Mouse (Mus musculus): ENCODE results near the gene Fam160a1. TPM values are rescaled to one million over a fixed set of nuclear protein-coding genes. Genes with fewer than 3 reads are reported as not detected.

The Fam160a1 gene
- polyA plus RNA-seq, 1 experiment from 2014 or later, result 0.16 TPM

DNA sequence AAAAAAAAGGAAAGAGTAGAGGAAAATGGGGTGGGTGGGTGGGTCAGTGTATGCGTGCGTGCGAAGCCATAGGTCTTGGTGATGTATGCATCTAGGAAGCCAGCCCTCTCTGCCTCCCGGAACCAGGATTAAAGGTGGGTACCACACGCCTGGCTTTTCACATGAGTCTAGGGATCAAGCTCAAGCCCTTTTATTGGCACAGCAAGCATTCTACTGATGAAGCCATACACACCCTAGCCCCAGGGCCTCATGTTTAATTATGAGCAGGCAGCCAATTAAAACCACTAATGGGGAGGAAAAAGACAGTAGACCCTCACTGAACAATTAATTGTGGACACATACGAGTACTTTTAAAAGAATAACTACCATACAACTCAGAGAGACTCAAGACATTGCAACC lies 37.1 kb upstream of the Fam160a1 start:
- no peaks in the 10 kb centered on the region for H3K27me3 ChIP-seq (ENCODE audit: control insufficient read depth, insufficient read depth, low read length)
- no peak overlapping the region for H3K4me3 ChIP-seq (ENCODE audit: low read depth, low read length)
- H3K4me2 ChIP-seq (ENCODE audit: low read depth, low read length), result no peak overlapping the region
- no peaks in the 10 kb centered on the region for H3K9me3 ChIP-seq (ENCODE audit: control insufficient read depth, low read length)
- no peak overlapping the region for H3K27ac ChIP-seq (ENCODE audit: low read depth, low read length)
- no peaks in the 10 kb centered on the region for H3K36me3 ChIP-seq (ENCODE audit: control insufficient read depth, insufficient read depth, low read length)
- H3K4me1 ChIP-seq (ENCODE audit: control insufficient read depth, insufficient read depth, low read length), result no peaks in the 10 kb centered on the region
- WGBS, result 79% methylated on average over 6 of the region's 6 CpGs
- no peak overlapping the region for H3K9ac ChIP-seq (replicated peaks; ENCODE audit: low read depth, low read length)
- no peak for ATAC-seq (ENCODE audit: low read depth)

- Histone ChIP-seq H3K27me3 (ENCODE audit: control insufficient read depth, insufficient read depth, low read length) (no peaks in the 10 kb centered on the region), H3K4me1 (ENCODE audit: control insufficient read depth, insufficient read depth, low read length) (no peaks in the 10 kb centered on the region), H3K9me3 (ENCODE audit: control insufficient read depth, low read length) (no peaks in the 10 kb centered on the region), H3K36me3 (ENCODE audit: control insufficient read depth, insufficient read depth, low read length) (no peaks in the 10 kb centered on the region), H3K4me2 (ENCODE audit: low read depth, low read length) (no peak overlapping the region), H3K27ac (ENCODE audit: low read depth, low read length) (no peak overlapping the region), H3K4me3 (ENCODE audit: low read depth, low read length) (no peak overlapping the region), H3K9ac (replicated peaks; ENCODE audit: low read depth, low read length) (no peak overlapping the region)
- WGBS, result 92% methylated on average over 4 of the region's 4 CpGs
- ATAC-seq (ENCODE audit: low read depth), result no peak
These were observed 36.6 kb upstream of the Fam160a1 start for GRCm38 (mm10) chr3:85853715-85854114.

GRCm38 (mm10) chr3:85850079-85850478 lies 33.0 kb upstream of the Fam160a1 start:
- no peaks in the 10 kb centered on the region for H3K36me3 ChIP-seq (ENCODE audit: control insufficient read depth, insufficient read depth, low read length)
- ATAC-seq (ENCODE audit: low read depth), result no peak
- no peak overlapping the region for H3K4me3 ChIP-seq (ENCODE audit: low read depth, low read length)
- 88% methylated on average over 1 of the region's 1 CpGs for WGBS
- H3K9ac ChIP-seq (replicated peaks; ENCODE audit: low read depth, low read length), result no peak overlapping the region
- no peak overlapping the region for H3K4me2 ChIP-seq (ENCODE audit: low read depth, low read length)
- H3K27ac ChIP-seq (ENCODE audit: low read depth, low read length), result no peak overlapping the region
- H3K9me3 ChIP-seq (ENCODE audit: control insufficient read depth, low read length), result no peaks in the 10 kb centered on the region
- H3K27me3 ChIP-seq (ENCODE audit: control insufficient read depth, insufficient read depth, low read length), result no peaks in the 10 kb centered on the region
- no peaks in the 10 kb centered on the region for H3K4me1 ChIP-seq (ENCODE audit: control insufficient read depth, insufficient read depth, low read length)

DNA sequence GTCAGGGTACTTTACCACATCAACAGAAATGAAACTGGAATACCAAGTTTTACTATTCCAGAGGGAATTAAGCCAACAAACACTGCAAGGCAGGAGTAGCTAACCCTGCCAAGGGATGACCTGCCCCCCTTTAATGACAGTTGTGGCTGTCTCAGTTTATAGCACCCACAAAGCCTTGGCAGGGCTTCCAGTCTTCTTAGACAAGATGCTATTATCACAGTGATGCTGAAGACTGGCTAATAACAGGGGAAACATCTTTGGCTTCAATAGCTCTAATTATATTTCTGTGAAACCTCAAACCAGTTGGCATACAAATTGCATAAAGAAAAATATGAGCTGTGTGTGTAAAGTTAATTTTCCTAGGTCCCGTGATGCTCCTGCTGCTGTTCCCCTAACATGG lies 29.2 kb upstream of the Fam160a1 start:
- Histone ChIP-seq H3K9ac (replicated peaks; ENCODE audit: low read depth, low read length) (no peak overlapping the region), H3K4me3 (ENCODE audit: low read depth, low read length) (no peak overlapping the region), H3K27me3 (ENCODE audit: control insufficient read depth, insufficient read depth, low read length) (no peaks in the 10 kb centered on the region), H3K27ac (ENCODE audit: low read depth, low read length) (no peak overlapping the region), H3K4me2 (ENCODE audit: low read depth, low read length) (no peak overlapping the region), H3K36me3 (ENCODE audit: control insufficient read depth, insufficient read depth, low read length) (no peaks in the 10 kb centered on the region), H3K4me1 (ENCODE audit: control insufficient read depth, insufficient read depth, low read length) (no peaks in the 10 kb centered on the region), H3K9me3 (ENCODE audit: control insufficient read depth, low read length) (no peaks in the 10 kb centered on the region)
- no peak for ATAC-seq (ENCODE audit: low read depth)
- 82% methylated on average over 1 of the region's 1 CpGs for WGBS

- H3K27ac ChIP-seq (ENCODE audit: low read depth, low read length), result no peak overlapping the region
- H3K9ac ChIP-seq (replicated peaks; ENCODE audit: low read depth, low read length), result no peak overlapping the region
- no peaks in the 10 kb centered on the region for H3K36me3 ChIP-seq (ENCODE audit: control insufficient read depth, insufficient read depth, low read length)
- no peaks in the 10 kb centered on the region for H3K4me1 ChIP-seq (ENCODE audit: control insufficient read depth, insufficient read depth, low read length)
- H3K4me3 ChIP-seq (ENCODE audit: low read depth, low read length), result no peak overlapping the region
- no peaks in the 10 kb centered on the region for H3K9me3 ChIP-seq (ENCODE audit: control insufficient read depth, low read length)
- no peak for ATAC-seq (ENCODE audit: low read depth)
- H3K27me3 ChIP-seq (ENCODE audit: control insufficient read depth, insufficient read depth, low read length), result no peaks in the 10 kb centered on the region
- H3K4me2 ChIP-seq (ENCODE audit: low read depth, low read length), result no peak overlapping the region
- 86% methylated on average over 6 of the region's 6 CpGs for WGBS
These were observed 28.2 kb upstream of the Fam160a1 start for GRCm38 (mm10) chr3:85845341-85845740.

- no peaks in the 10 kb centered on the region for H3K27me3 ChIP-seq (ENCODE audit: control insufficient read depth, insufficient read depth, low read length)
- no peak overlapping the region for H3K27ac ChIP-seq (ENCODE audit: low read depth, low read length)
- no peaks in the 10 kb centered on the region for H3K36me3 ChIP-seq (ENCODE audit: control insufficient read depth, insufficient read depth, low read length)
- no peaks in the 10 kb centered on the region for H3K9me3 ChIP-seq (ENCODE audit: control insufficient read depth, low read length)
- no peak overlapping the region for H3K4me3 ChIP-seq (ENCODE audit: low read depth, low read length)
- H3K4me2 ChIP-seq (ENCODE audit: low read depth, low read length), result no peak overlapping the region
- ATAC-seq (ENCODE audit: low read depth), result no peak
- no peaks in the 10 kb centered on the region for H3K4me1 ChIP-seq (ENCODE audit: control insufficient read depth, insufficient read depth, low read length)
- no peak overlapping the region for H3K9ac ChIP-seq (replicated peaks; ENCODE audit: low read depth, low read length)
These were observed 25.8 kb upstream of the Fam160a1 start for GRCm38 (mm10) chr3:85842881-85843218.

DNA sequence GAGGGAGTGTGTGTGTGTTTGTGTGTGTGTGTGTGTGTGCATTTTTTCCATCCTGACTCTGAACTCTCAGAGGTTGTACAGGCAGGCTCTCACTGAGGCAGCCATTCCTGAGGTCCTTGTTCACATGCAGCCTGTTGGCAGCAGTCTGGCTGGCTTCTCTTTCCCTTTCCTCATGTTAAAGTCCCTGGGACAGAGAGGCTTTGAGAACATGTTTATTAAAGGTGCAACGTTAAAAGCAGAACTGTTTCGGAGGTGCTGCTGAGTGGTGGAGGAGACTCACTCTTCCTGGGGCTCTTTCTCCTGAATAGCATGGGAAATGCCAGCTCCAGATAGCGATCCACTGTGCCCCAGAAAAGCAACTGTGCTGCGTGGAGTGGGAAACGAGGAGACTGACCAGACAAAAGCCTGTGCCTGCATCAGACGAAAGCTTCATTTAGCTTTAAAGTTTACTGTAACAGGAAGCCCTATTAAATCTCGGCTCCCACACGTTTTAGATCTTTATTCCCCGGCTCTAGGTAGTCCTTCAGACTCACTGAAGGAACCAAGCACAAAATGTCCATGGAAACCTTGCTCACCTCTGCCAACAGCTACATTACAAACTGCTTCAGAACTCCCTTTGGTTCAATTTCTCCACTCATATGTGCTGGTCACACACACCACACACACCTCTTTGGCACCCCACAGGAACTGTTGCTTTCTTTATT lies 25.2 kb upstream of the Fam160a1 start:
- no peak for ATAC-seq (ENCODE audit: low read depth)
- Histone ChIP-seq H3K4me3 (ENCODE audit: low read depth, low read length) (no peak overlapping the region), H3K9ac (replicated peaks; ENCODE audit: low read depth, low read length) (no peak overlapping the region), H3K27ac (ENCODE audit: low read depth, low read length) (0 out of 2 replicates have a peak overlapping the region, but pooled peaks have one; percentile 12), H3K4me1 (ENCODE audit: control insufficient read depth, insufficient read depth, low read length) (no peaks in the 10 kb centered on the region), H3K27me3 (ENCODE audit: control insufficient read depth, insufficient read depth, low read length) (no peaks in the 10 kb centered on the region), H3K4me2 (ENCODE audit: low read depth, low read length) (no peak overlapping the region), H3K9me3 (ENCODE audit: control insufficient read depth, low read length) (no peaks in the 10 kb centered on the region), H3K36me3 (ENCODE audit: control insufficient read depth, insufficient read depth, low read length) (no peaks in the 10 kb centered on the region)
- WGBS, result 59% methylated on average over 9 of the region's 9 CpGs

DNA sequence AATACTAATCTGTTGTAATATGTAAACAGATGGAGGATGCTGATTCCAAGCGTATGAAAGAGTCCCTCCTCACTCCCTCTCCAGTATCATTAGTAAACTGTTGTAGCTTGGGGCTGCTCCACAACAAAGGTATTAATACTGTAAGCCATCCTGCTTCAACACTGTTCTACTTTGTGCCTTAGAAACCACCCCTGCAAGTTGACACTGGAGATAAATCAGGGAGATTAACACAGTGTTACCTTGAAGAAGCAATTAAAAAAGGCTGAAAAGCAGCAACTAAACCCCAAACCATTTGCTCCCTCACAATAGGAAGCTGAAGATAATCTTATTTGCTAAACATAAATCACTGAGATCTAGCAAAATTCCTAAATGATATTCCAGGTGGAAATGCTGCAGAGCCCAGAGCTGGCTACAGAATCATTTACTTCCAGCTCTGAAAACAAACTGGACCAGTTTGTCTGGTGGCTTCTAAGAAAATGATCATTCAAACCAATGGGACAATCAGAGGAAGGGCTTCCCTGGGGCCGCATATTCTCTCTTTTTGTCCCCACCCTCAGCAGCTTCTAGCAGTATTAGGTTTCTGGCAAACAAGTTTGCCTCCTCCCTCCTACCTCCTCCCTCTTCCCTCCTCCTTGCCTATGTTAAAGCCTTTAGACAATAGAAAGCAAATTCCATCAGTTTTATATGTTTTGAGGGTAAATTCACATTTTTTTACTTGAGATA lies 24.5 kb upstream of the Fam160a1 start:
- Histone ChIP-seq H3K4me1 (ENCODE audit: control insufficient read depth, insufficient read depth, low read length) (no peaks in the 10 kb centered on the region), H3K9ac (replicated peaks; ENCODE audit: low read depth, low read length) (no peak overlapping the region), H3K27ac (ENCODE audit: low read depth, low read length) (no peak overlapping the region; the same call in 1 of the 2 replicates), H3K27me3 (ENCODE audit: control insufficient read depth, insufficient read depth, low read length) (no peaks in the 10 kb centered on the region), H3K36me3 (ENCODE audit: control insufficient read depth, insufficient read depth, low read length) (no peaks in the 10 kb centered on the region), H3K4me2 (ENCODE audit: low read depth, low read length) (no peak overlapping the region), H3K4me3 (ENCODE audit: low read depth, low read length) (no peak overlapping the region), H3K9me3 (ENCODE audit: control insufficient read depth, low read length) (no peaks in the 10 kb centered on the region)
- 26% methylated on average over 2 of the region's 2 CpGs for WGBS
- no peak for ATAC-seq (ENCODE audit: low read depth)

DNA sequence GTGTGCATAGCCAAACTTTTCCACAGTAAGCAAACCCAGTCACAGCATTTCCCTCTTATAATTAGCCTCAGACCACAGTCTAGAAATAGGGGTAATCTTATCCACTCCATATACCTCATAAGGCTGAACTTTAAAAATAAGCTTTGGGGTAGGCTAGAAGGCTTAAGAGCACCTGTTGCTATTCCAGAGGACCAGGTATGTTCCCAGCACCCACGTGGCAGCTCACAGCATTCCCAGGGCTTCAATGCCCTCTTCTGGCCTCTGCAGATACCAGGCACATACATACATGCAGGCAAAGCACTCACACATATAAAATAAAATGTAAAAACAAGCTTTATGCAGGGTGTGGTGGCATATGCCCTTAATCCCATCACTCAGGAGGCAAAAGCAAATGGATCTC lies 16.5 kb upstream of the Fam160a1 start:
- WGBS, result 89% methylated on average over 1 of the region's 1 CpGs
- H3K4me2 ChIP-seq (ENCODE audit: low read depth, low read length), result no peak overlapping the region
- no peak for ATAC-seq (ENCODE audit: low read depth)
- H3K4me3 ChIP-seq (ENCODE audit: low read depth, low read length), result no peak overlapping the region
- H3K27me3 ChIP-seq (ENCODE audit: control insufficient read depth, insufficient read depth, low read length), result no peaks in the 10 kb centered on the region
- H3K9me3 ChIP-seq (ENCODE audit: control insufficient read depth, low read length), result no peaks in the 10 kb centered on the region
- no peak overlapping the region for H3K9ac ChIP-seq (replicated peaks; ENCODE audit: low read depth, low read length)
- H3K27ac ChIP-seq (ENCODE audit: low read depth, low read length), result no peak overlapping the region
- no peaks in the 10 kb centered on the region for H3K4me1 ChIP-seq (ENCODE audit: control insufficient read depth, insufficient read depth, low read length)
- H3K36me3 ChIP-seq (ENCODE audit: control insufficient read depth, insufficient read depth, low read length), result no peaks in the 10 kb centered on the region

Measured in neural tube, embryonic 14.5 days (tissue).